Mouse (Mus musculus) brain, embryonic 14.5 days (tissue): ENCODE results near the gene Pacrg. TPM values are rescaled to one million over a fixed set of nuclear protein-coding genes. Genes with fewer than 3 reads are reported as not detected.
A peak's percentile ranks its signal among the peaks of the same experiment; 100 is the strongest.

Experiments
- DNase-seq: peaks from one replicate; pipeline ENCODE4 v3.0.0-alpha.2; 2011; ENCODE audit warnings: low read depth
- CTCF ChIP-seq: fragments of 200-500 bp; IDR thresholded peaks from 2 replicates; pipeline ENCODE4 v1.5.1; 2012; ENCODE audit warnings: inconsistent platforms, mild to moderate bottlenecking, moderate library complexity, borderline replicate concordance; ENCODE audit not compliant: insufficient read depth, insufficient read length; ENCODE audit errors: extremely low read depth
- POLR2A ChIP-seq: fragments of 200-500 bp; IDR thresholded peaks from 2 replicates; pipeline ENCODE4 v1.6.1; 2012; ENCODE audit warnings: mild to moderate bottlenecking, inconsistent platforms, borderline replicate concordance; ENCODE audit not compliant: poor library complexity, insufficient read depth, insufficient read length, severe bottlenecking; ENCODE audit errors: extremely low read depth
- polyA plus RNA-seq: library from polyadenylated mRNA; depleted of rRNA; stranded (reverse); fragments of >200 nt; gene quantifications from 2 replicates; pipeline ENCODE4 v1.2.3, GENCODE M21; 2012

Pacrg gene
- polyA plus RNA-seq, 1 experiment, result 9.8 TPM

DNA sequence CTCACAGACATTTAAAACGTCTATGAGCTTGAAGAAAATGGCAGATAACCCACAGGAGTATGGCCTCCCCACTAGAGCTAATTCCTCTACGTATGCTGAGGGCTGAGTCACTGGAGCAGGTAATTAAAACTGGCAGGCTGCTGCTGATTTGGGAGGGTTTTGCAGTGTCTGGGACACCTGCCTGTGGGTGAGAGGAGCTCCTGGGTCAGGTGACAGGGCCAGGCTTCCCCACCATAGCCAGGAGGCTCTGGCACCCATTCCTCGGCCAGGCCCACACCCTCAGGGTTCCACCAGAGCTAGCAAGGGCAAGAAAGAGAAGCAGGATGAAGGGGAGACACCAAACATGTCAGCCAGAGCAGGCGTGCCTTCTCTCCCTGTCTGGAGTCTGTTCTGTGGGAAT, 222.5 kb downstream of the Pacrg start:
- no peak for DNase-seq
- TF ChIP-seq CTCF, result no peak
- no peak for TF ChIP-seq POLR2A

DNA sequence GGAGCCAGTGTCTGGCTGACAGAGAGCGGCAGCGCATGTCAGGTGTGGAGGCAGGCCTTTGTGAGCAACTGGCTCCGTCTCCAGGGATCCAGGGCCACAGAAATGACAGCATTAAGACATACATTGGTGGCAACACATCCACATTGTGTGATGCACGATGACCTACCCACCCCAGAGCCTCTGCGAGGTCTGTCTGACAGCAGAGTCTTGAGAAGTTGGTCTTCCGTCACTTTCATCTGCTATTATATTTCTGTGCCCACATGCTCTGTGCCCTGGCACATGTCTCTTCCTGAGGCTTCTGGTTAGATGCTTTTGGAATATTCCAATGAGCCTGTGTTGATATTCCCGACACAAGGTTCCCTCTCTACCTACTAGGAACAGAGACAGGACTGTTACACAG, 224.5 kb downstream of the Pacrg start:
- DNase-seq, result no peak
- TF ChIP-seq CTCF, result no peak
- no peak for TF ChIP-seq POLR2A

DNA sequence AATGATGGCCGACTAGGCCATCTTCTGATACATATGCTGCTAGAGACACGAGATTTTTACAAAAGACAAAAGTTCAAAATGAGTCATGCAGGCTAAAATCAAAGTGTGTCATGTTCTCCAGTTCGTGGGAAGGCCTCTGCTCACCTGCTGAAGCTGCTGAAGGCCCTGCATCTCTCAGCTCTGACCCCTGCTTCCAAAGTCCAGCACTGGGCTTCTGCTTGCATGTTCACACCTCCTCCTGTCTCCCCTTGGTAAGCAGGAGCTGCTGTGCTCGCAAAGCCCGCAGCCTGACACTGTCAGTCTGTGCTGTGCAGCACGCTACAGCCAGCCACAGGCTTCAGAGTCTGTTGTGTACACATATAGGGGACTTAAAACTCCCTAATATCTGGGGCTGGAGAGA, 225.4 kb downstream of the Pacrg start:
- no peak for DNase-seq
- no peak for TF ChIP-seq CTCF

- no peak for TF ChIP-seq CTCF
- TF ChIP-seq POLR2A, result no peak
Measured at GRCm38 (mm10) chr17:10611626-10612025, 228.5 kb downstream of the Pacrg start.

DNA sequence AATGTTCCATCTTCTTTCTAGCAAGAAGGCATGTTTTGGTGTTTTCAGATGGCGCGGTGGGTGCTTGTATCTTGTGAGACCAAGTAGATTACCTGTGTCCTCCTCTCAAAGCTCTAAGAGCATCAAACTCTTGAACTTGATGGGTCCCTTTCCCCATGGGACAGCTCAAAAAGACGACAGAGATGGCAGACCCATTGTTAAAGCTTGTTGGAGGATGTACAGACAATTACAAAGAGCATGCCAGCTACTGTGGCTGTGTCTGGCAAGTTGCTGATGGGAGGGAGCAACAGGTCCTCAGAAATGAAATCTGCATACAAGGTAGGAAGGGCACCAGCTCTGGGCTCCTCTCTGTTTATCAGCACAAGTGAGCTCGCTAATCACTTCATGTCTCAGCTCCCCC, 232.0 kb downstream of the Pacrg start:
- no peak for TF ChIP-seq CTCF
- TF ChIP-seq POLR2A, result no peak
- no peak for DNase-seq

More at GRCm38 (mm10) chr17:10611626-10612025, 228.5 kb downstream of the Pacrg start:
- DNase-seq, result peak; percentile 41

DNA sequence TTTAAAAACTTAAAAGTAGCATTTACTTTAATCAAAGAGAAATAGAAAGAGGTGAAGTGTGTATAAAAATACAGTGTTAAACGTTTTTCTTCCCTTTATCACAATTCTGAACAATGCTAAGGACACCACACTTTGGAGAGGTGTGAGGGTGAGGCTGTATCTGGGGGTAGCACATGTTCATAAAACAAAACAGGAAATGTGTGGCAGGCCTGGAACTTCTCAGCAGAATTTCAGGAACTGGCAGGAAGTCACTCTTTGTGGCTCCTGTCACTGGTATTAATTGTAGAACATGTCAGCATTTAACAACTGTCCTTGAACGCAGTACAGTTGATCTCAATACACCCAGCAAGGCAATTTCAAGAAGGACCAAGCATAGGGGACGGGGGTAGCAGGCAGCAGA, 234.0 kb downstream of the Pacrg start:
- DNase-seq, result no peak
- no peak for TF ChIP-seq CTCF
- TF ChIP-seq POLR2A, result no peak

GRCm38 (mm10) chr17:10597741-10598140, 242.4 kb downstream of the Pacrg start:
- TF ChIP-seq CTCF (no peak), POLR2A (no peak)
- no peak for DNase-seq

DNA sequence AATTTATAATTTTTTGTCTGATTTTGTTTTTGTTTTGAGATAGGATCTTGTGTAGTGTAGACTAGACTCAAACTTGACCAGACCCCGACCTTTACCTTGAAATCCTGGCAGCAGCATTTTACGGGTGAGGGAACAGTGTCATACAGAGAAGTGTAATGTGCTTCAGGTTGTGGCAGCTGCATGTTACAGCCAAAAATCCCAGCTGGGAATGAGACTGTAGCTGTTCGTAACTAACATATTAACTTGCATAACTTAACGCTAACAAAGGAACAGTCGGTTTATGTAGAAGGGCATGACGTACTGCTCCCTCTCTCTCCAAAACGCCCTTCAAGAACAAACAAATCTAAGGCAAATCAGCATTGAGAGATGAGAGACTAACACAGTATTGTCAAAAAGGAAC, 250.5 kb downstream of the Pacrg start:
- DNase-seq, result peak; percentile 76
- TF ChIP-seq CTCF, result no peak
- TF ChIP-seq POLR2A, result no peak

DNA sequence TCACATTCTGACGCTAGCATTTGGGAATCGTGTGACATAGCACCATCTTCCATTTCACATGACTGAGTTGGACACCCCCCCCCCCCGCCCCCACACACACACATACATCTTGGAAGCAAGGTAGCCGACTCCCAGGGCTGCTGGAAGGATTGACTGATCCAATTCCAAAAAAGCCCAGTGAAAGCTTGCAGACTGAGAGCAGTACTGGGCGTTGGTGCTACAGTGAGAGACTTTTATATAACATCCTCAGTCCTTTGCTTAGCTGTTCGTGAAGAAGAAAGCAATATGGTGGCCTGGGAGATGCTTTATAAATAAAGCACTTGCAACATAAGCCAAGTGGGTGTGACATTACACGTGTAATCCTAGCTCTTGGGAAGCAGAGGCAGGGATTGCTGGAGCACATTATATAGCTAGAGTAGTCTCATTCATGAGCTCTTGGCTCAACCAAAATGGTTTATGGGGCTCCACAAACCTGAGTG, 251.2 kb downstream of the Pacrg start:
- TF ChIP-seq CTCF, result no peak
- no peak for TF ChIP-seq POLR2A
- no peak for DNase-seq

GRCm38 (mm10) chr17:10583301-10583700, 256.8 kb downstream of the Pacrg start:
- TF ChIP-seq POLR2A (no peak), CTCF (no peak)
- DNase-seq, result no peak

GRCm38 (mm10) chr17:10575306-10575705, 264.8 kb downstream of the Pacrg start:
- TF ChIP-seq POLR2A (no peak), CTCF (no peak)
- DNase-seq, result no peak

GRCm38 (mm10) chr17:10572436-10572835, 267.7 kb downstream of the Pacrg start:
- DNase-seq, result no peak

More at GRCm38 (mm10) chr17:10572436-10572835, 267.7 kb downstream of the Pacrg start:
- TF ChIP-seq CTCF (no peak), POLR2A (no peak)
